Mouse (Mus musculus) lung, postnatal 0 days (tissue): ENCODE measurements at regions not wholly inside any gene's neighbourhood (a gene's known extent, or its start where the extent isn't known, plus 50 kb on each side); places are given as distances from the start of the nearest gene placed in this dataset.

ENCODE experiments used
- CTCF ChIP-seq: IDR thresholded peaks from 2 replicates; pipeline ENCODE4 v1.5.1; 2016; ENCODE audit warnings: antibody characterized with exemption, mild to moderate bottlenecking
- EP300 ChIP-seq: IDR thresholded peaks from 2 replicates; pipeline ENCODE4 v1.6.1; 2016; ENCODE audit warnings: antibody characterized with exemption, mild to moderate bottlenecking, control low read depth

DNA sequence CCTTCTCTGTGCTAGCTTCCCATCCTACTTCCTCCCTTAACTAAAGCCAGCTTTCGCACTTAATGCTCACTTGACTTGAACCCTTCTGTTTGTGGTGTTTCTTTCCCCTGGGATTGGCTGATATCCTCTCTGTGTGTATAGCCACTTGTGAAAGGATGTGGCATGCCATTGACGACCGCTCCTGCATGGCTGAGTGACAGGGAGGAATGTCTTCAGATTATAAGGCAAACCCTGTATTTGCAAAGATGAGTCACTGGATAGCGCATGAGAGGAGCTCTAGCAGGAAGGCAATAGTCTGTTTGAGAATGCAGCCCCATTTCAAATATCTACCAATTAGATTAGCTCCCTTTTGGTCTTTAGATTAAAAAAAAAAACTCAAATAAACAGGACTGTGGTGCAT is 243.3 kb downstream of the Igsf11 start:
- no peak for TF ChIP-seq CTCF
- no peak for TF ChIP-seq EP300
